Comparison of ENCODE assay signal across 8 mouse cellular contexts in the genomic region with DNA sequence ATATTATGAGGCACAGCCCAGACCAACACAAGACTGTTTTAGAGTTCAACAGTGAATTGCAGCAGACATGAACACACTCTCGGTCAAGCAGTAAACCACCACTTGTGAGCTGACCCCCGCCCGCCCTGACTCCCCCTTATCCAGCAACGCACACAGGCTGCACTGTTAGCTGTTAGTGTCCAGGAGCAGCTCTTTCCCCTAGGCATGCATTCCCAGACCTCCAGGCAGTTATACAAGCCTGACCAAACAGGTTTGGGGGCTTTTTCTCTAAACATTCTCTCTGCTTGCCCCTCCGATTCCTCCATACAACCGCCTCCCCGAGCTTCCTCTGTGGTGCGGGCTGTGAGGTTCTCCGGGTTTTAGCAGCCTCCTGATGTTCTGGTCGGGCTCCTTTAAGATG.
DNase-seq lines count a peak whose midpoint lies in the region; ATAC-seq and TF ChIP-seq lines count a peak whose summit lies in the region.
"Had no signal": no experiment of that assay in that cellular context is flagged by ENCODE, and none has a peak within 500 bp of the region (broad histone marks: within the 10 kb centered on the region; RNA-seq: fewer than 3 reads in every experiment).

No protein-coding gene starts in this region.

- H3K4me1 ChIP-seq in lung, embryonic 15.5 days: peaks cover 77% of the 10 kb centered on the region
- H3K4me1 ChIP-seq in forebrain, embryonic 15.5 days: peaks cover 27% of the 10 kb centered on the region
- H3K4me1 ChIP-seq in limb, embryonic 15.5 days: peaks cover 81% of the 10 kb centered on the region
- H3K4me1 ChIP-seq in stomach, postnatal 0 days (replicated peaks; ENCODE audit: control insufficient read depth, insufficient read depth): peaks cover 14% of the 10 kb centered on the region

- peak overlapping the region; percentile 50 for H3K4me2 ChIP-seq in lung, embryonic 15.5 days
- H3K4me2 ChIP-seq in forebrain, embryonic 15.5 days (replicated peaks): peak overlapping the region; percentile 35
- peak overlapping the region; percentile 45 for H3K4me2 ChIP-seq in limb, embryonic 15.5 days
- peak overlapping the region; percentile 51 for H3K4me2 ChIP-seq in stomach, postnatal 0 days (replicated peaks; ENCODE audit: low read depth)

- TF ChIP-seq CTCF in stomach, postnatal 0 days (IDR thresholded peaks at IDR 0.05; ENCODE audit: low read depth): no peak

- no peaks in the 10 kb centered on the region for H3K36me3 ChIP-seq in lung, embryonic 15.5 days
- no peaks in the 10 kb centered on the region for H3K36me3 ChIP-seq in forebrain, embryonic 15.5 days
- H3K36me3 ChIP-seq in limb, embryonic 15.5 days: no peaks in the 10 kb centered on the region
- no peaks in the 10 kb centered on the region for H3K36me3 ChIP-seq in stomach, postnatal 0 days (ENCODE audit: control insufficient read depth, insufficient read depth, low read length)

- H3K4me3 ChIP-seq in lung, embryonic 15.5 days: peak overlapping the region; percentile 29
- H3K4me3 ChIP-seq in forebrain, embryonic 15.5 days: peak overlapping the region; percentile 19
- H3K4me3 ChIP-seq in limb, embryonic 15.5 days: peak overlapping the region; percentile 24
- H3K4me3 ChIP-seq in stomach, postnatal 0 days (ENCODE audit: low read depth, low read length): peak overlapping the region; percentile 23

- H3K27me3 ChIP-seq in lung, embryonic 15.5 days: no peaks in the 10 kb centered on the region
- no peaks in the 10 kb centered on the region for H3K27me3 ChIP-seq in forebrain, embryonic 15.5 days
- H3K27me3 ChIP-seq in limb, embryonic 15.5 days: no peaks in the 10 kb centered on the region
- no peaks in the 10 kb centered on the region for H3K27me3 ChIP-seq in stomach, postnatal 0 days (ENCODE audit: control insufficient read depth, insufficient read depth, low read length)

- ATAC-seq in lung, embryonic 15.5 days (ENCODE audit: borderline replicate concordance, extremely low read depth, low FRiP score, low TSS enrichment): peak; percentile 58; the same call in 1 of the 2 replicates
- no peak for ATAC-seq in forebrain, embryonic 15.5 days (replicated peaks)
- ATAC-seq in limb, embryonic 15.5 days (ENCODE audit: insufficient number of reproducible peaks, low FRiP score, low TSS enrichment, low read depth): peak; percentile 11; the same call in 1 of the 2 replicates
- peak; percentile 43 for ATAC-seq in stomach, postnatal 0 days (ENCODE audit: low FRiP score, low TSS enrichment)

- whole genome bisulfite sequencing in lung, embryonic 15.5 days: 9% methylated on average over 10 of the region's 10 CpGs
- 9% methylated on average over 10 of the region's 10 CpGs for WGBS in forebrain, embryonic 15.5 days
- 12% methylated on average over 10 of the region's 10 CpGs for WGBS in limb, embryonic 15.5 days
- 11% methylated on average over 10 of the region's 10 CpGs for WGBS in stomach, postnatal 0 days

- H3K9me3 ChIP-seq in lung, embryonic 15.5 days: no peaks in the 10 kb centered on the region
- no peaks in the 10 kb centered on the region for H3K9me3 ChIP-seq in forebrain, embryonic 15.5 days
- H3K9me3 ChIP-seq in limb, embryonic 15.5 days: no peaks in the 10 kb centered on the region
- H3K9me3 ChIP-seq in stomach, postnatal 0 days (ENCODE audit: control insufficient read depth, low read length): no peaks in the 10 kb centered on the region

- DNase-seq in lung, postnatal 14 days: no peak
- peak; percentile 36 for DNase-seq in stomach, postnatal 0 days (ENCODE audit: low spot score)
- DNase-seq in thymus, postnatal 25 days: no peak
- DNase-seq in right cerebral cortex, postnatal 14 days: no peak
- DNase-seq: spleen, adult 18-20 months had no signal

- TF ChIP-seq EP300 in stomach, postnatal 0 days (optimal IDR thresholded peaks at IDR 0.05): no peak

- H3K9ac ChIP-seq in lung, embryonic 15.5 days: peak overlapping the region; percentile 20; the same call in 1 of the 2 replicates
- no peak overlapping the region for H3K9ac ChIP-seq in forebrain, embryonic 15.5 days (replicated peaks)
- no peak overlapping the region for H3K9ac ChIP-seq in limb, embryonic 15.5 days
- H3K9ac ChIP-seq in stomach, postnatal 0 days (ENCODE audit: low read length): peak overlapping the region; percentile 45

- peak overlapping the region; percentile 97 for H3K27ac ChIP-seq in lung, embryonic 15.5 days
- H3K27ac ChIP-seq in forebrain, embryonic 15.5 days (replicated peaks): no peak overlapping the region
- peak overlapping the region; percentile 89 for H3K27ac ChIP-seq in limb, embryonic 15.5 days
- H3K27ac ChIP-seq in stomach, postnatal 0 days (replicated peaks): peak overlapping the region; percentile 81

Comparison
In these comparisons a context has a peak if more than half of its experiments do, and no peak if none do; other contexts are left out.
1. H3K9ac ChIP-seq: peak in lung, embryonic 15.5 days (single experiment) and stomach, postnatal 0 days (single experiment); none in forebrain, embryonic 15.5 days (single experiment) and limb, embryonic 15.5 days (single experiment).
2. Peak in every context shown above with its lines, with median percentiles within 50 percentile points of each other: H3K4me2 ChIP-seq and H3K4me3 ChIP-seq.